Mouse (Mus musculus) testis, adult 2 months (tissue): ENCODE results near the gene Gp9.

Experiments used
- CTCF ChIP-seq: fragments of 200-500 bp; IDR thresholded peaks from 2 replicates; pipeline ENCODE4 v1.5.1; 2012; ENCODE audit warnings: low read depth, mild to moderate bottlenecking, inconsistent platforms, low read length, moderate library complexity; ENCODE audit not compliant: control insufficient read depth, insufficient read depth, insufficient replicate concordance
- POLR2A ChIP-seq: fragments of 200-500 bp; IDR thresholded peaks from 2 replicates; pipeline ENCODE4 v1.6.1; 2012; ENCODE audit warnings: low read depth, mild to moderate bottlenecking, inconsistent platforms, low read length, moderate library complexity; ENCODE audit not compliant: control insufficient read depth

DNA sequence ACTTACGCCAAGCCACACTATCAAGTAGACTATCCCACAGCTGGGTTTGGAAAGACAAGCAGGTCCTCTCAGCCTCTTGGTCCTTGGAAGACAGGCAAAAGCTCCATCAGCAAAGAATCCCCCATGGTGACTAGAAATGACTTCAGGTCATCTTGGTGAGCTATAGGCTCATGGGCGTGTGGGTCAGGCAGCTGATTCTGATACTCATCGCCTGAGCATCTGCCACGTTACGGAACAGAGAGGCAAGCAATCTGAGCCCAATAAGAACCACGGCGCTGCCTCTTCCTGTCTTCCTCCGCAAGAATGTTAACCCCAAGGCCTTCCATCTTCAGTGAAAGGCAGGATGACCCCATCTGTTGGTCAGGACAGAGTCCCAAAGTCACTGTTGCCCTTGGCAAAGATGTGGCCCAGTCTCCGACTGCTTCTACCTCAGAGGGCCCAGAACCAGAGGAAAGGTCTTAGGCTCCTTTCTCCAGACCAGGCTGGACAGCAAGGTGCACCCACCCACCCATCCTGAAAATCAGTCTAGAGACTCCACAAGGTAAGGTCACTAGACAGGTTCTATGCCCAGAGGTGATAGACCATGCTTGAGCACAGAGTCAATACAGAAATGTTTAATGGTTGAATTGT is 10.5 kb downstream of the Gp9 start:
- TF ChIP-seq POLR2A (no peak), CTCF (no peak)
